Mouse (Mus musculus) embryonic fibroblast, embryonic 13.5 days (primary cell): Measurements from ENCODE around the gene Stpg3. TPM values are rescaled to one million over a fixed set of nuclear protein-coding genes. Genes with fewer than 3 reads are reported as not detected.

Experiments
- H3K27ac ChIP-seq: 2 replicates; pipeline ENCODE4 v1.5.1; 2012; ENCODE audit warnings: low read length, control low read depth, inconsistent platforms; ENCODE audit not compliant: insufficient read depth
- H3K4me1 ChIP-seq: 2 replicates; pipeline ENCODE4 v1.6.1; 2011; ENCODE audit warnings: low read length; ENCODE audit not compliant: control insufficient read depth, insufficient read depth
- H3K4me3 ChIP-seq: 2 replicates; pipeline ENCODE4 v1.5.1; 2011; ENCODE audit warnings: mild to moderate bottlenecking, control low read depth, low read length; ENCODE audit not compliant: insufficient read depth
- CTCF ChIP-seq: IDR thresholded peaks from 2 replicates; pipeline ENCODE4 v1.5.1; 2011; ENCODE audit warnings: mild to moderate bottlenecking, control low read depth, low read length, moderate library complexity, borderline replicate concordance; ENCODE audit not compliant: insufficient read depth
- POLR2A ChIP-seq: IDR thresholded peaks from 2 replicates; pipeline ENCODE4 v1.6.1; 2011; ENCODE audit warnings: low read depth, mild to moderate bottlenecking, control low read depth, low read length, moderate library complexity
- polyA plus RNA-seq: library from polyadenylated mRNA; stranded (reverse); fragments of >200 nt; gene quantifications from 2 replicates; pipeline ENCODE4 v1.2.4, GENCODE M21; 2011; ENCODE audit warnings: low read depth; ENCODE audit not compliant: missing spikeins, insufficient read length

Gene Stpg3
- polyA plus RNA-seq, 1 experiment, result not detected

DNA sequence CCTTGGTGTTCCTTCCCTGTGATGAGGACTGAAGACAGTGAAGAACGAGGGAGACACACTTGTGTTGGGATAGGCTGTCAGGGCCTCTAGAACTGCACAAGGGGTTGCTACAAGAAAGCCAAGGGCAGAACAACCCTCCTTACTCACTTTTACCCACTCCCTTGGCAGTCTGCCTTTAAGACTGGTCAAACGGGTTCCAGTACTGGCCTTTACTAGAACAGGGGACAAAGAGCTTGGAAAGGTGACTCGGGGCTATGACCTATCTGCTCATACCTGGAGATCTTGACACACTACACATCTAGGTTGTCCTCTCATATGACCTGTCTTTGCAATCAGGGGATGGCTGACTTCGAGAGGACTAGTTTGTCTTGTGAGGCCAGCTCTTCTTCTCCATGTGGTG, 23.1 kb upstream of the Stpg3 start:
- H3K27ac ChIP-seq, result no peak overlapping the region
- H3K4me1 ChIP-seq, result 0 out of 2 replicates have a peak, but pooled peaks cover 3% of the 10 kb centered on the region
- TF ChIP-seq POLR2A (no peak), CTCF (no peak)
- H3K4me3 ChIP-seq, result no peak overlapping the region

DNA sequence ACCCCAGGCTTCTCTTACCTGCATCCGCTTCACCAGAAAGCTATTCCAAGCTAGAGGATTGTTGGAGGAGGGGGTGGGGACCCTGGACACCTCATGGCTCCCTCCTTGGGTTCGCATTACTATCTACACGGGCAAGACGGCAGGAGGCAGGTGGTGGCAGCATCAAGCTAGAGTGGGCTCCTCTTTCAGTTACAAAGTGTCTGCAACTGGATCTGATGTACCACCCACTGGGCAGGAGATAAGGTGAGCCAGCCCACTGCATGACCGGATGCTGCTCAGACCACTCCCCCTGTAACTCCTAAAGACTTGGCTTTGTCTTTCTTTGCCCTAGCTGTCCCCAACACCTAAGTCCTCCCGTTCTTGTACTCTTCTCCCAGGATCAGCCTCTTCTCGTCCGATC, 22.2 kb upstream of the Stpg3 start, which contains the start of gene Rnf224:
Gene Rnf224, minus strand, starts transcription at position 174 of the 400 bp plus-strand sequence.
- H3K27ac ChIP-seq, result no peak within 1 kb of the TSS
- 0 out of 2 replicates have a peak, but pooled peaks cover 3% of the 10 kb centered on the region for H3K4me1 ChIP-seq
- no peak for TF ChIP-seq POLR2A
- no peak for TF ChIP-seq CTCF
- H3K4me3 ChIP-seq, result no peak within 1 kb of the TSS

DNA sequence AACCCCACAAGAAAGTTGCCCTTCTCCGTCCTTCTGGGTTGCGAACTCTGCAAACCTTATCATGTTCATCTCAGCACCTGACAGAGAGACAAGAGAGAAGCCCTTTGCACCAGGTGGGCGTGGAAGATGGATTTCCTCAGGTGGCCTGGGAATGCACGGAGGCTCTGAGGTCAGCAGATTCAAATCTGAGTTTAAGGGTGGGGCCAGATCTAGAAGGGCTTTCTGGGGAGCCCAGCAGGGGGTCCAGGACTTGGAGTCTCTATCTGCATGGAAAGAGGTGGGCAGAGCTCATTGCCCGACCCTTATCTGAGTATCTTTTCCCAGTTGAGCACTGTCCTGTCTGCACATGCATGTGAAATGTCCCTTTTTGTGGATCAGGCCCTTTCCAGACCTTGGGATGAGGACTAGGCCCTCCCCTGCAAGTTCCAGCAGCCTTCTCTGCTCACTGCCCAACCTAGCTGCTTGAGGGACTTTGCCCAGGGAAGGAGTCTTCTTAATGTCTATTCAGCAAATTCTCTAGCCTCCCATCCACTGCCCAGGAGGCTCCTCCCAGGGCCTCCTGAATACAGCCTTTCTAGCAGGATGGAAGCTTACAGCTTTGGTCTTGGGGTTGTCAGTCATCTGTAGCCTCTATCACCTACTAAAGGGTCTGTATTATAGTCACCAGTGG, 20.2 kb upstream of the Stpg3 start:
- H3K27ac ChIP-seq, result no peak overlapping the region
- no peak overlapping the region for H3K4me3 ChIP-seq
- H3K4me1 ChIP-seq, result 0 out of 2 replicates have a peak, but pooled peaks cover 3% of the 10 kb centered on the region
- TF ChIP-seq POLR2A (no peak), CTCF (no peak)

DNA sequence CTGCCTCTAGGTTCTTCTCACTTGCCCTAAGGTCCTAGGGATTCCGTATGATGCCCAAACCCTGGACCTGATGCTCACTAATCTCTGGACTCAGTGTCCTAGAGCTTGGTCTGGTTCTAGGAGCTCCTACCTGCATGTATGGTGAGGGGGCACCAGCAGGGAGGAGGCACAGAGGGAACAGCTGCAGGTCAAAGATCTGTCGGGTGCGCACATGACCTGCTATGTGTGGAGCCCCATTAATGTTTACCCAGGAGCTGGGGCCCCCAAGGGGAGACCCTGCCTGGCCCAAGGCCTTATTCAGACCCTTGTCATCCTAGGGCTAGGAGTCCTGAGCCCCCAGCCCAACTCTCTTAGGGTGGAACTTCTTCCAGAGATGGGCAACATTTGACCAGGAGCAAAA, 19.6 kb upstream of the Stpg3 start, which contains the start of gene Slc34a3:
Gene Slc34a3, minus strand, starts transcription at position 315 of the 400 bp plus-strand sequence.
- H3K4me1 ChIP-seq, result 0 out of 2 replicates have a peak, but pooled peaks cover 3% of the 10 kb centered on the region
- H3K27ac ChIP-seq, result no peak within 1 kb of the TSS
- H3K4me3 ChIP-seq, result no peak within 1 kb of the TSS
- TF ChIP-seq CTCF (no peak), POLR2A (no peak)

DNA sequence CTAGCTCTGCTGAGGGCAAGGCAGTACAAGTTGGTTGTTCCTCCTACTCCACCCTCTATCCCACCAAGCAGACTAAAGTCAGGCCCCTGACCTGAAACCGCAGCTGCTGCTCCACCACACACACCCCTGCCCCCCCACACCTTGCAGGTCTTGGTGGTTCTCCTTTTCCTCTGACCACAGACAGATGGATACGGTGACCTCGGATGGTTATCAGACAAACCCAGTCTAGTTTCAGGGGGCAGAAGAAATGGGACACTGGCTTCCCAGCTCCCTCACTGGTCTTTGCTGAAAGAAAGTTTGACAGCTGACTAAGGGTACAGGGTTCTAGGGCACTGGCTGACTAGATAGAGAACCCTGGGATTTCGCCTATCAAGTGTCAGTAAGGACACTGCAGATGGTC, 19.0 kb upstream of the Stpg3 start:
- H3K4me1 ChIP-seq, result 0 out of 2 replicates have a peak, but pooled peaks cover 3% of the 10 kb centered on the region
- TF ChIP-seq CTCF (no peak), POLR2A (no peak)
- no peak overlapping the region for H3K27ac ChIP-seq
- no peak overlapping the region for H3K4me3 ChIP-seq

DNA sequence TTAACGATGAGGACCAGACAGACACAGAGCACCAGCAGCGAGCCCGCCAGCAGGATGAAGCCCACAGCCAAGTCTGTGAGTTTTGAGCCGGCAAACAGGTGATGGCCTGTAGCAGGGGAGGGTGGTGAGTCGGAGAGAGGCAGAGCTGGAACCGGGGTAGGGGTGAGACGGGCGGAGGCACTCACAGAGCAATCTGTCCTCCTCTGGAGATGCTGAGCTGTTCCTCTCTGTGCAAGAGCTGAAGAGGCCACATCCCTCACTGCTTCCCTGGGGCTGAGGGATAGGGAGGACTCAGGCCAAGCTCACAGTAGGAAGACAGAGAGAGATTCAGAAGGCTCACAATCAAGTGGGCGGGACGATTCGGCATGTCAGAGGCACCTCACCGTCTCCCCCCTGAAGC, 16.6 kb upstream of the Stpg3 start:
- H3K27ac ChIP-seq, result no peak overlapping the region
- TF ChIP-seq POLR2A (no peak), CTCF (no peak)
- H3K4me1 ChIP-seq, result no peaks in the 10 kb centered on the region
- H3K4me3 ChIP-seq, result no peak overlapping the region

DNA sequence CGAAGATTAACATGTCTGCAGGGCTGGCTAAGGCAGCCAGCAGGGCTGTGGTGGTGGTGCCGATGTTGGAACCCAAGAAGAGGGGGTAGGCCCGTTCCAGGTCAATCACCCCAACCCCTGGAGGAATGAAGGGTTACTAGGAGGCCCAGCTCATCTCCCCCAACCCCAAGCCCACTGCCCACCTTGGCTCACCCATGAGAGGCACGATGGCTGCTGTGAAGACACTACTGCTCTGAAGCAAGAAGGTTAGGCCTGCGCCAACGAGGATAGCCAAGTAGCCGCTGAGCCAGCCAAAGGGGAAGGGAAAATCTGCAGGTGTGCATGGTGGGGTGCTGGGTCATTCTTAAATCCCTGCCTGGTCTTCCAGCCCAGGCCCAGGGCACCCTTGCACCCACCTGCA, 16.1 kb upstream of the Stpg3 start:
- TF ChIP-seq CTCF (no peak), POLR2A (no peak)
- Histone ChIP-seq H3K4me1 (peaks cover 2% of the 10 kb centered on the region; the same call in 1 of the 2 replicates), H3K4me3 (no peak overlapping the region), H3K27ac (no peak overlapping the region)

DNA sequence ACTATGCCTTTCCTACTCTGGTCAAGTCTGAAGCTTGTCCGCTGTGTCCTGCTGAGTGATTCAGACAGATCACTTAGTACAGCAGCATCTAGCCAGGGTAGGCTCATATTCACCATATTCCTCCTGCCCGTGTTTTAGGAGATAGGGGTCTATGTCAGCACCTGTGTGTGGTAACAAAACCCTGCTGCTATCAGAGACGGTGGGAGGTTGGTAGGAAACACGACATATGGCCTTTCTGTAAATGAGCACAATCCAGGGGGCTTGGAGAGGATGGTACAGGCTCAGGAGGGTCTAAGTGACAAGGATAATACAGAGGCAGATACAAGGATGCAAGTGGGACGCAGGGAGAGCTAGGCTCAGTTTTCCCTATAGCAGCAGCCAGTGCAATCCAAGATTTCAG, 15.1 kb upstream of the Stpg3 start:
- Histone ChIP-seq H3K4me1 (peaks cover 3% of the 10 kb centered on the region; the same call in 1 of the 2 replicates), H3K4me3 (no peak overlapping the region), H3K27ac (no peak overlapping the region)
- TF ChIP-seq POLR2A (no peak), CTCF (no peak)

DNA sequence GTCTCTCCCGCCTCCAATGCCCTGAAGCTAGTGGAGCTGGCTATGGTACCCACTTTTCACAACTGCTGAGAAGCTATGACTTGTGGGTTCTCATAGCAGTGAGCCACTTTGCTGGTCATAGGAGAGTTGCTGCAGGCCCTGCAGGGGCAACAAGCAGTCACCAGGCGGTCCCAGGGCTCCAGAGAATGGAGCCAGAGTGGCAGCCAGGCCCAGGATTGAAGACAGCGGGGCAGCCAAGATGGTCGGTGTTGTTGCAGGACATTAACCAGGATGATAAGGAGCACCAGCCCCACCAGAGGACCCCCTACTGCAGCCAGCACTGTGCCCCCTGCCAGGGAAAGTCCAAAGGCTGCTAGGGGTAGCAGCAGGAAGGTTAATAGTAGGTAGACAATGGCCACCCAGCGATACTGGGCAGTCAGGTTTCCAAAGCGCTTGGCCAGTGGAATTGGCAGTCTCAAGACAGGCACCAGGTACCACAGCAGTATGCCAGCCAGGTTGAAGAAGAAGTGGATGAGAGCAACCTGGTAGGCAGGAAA, 14.6 kb upstream of the Stpg3 start:
- H3K4me1 ChIP-seq, result peaks cover 3% of the 10 kb centered on the region; the same call in 1 of the 2 replicates
- no peak for TF ChIP-seq POLR2A
- no peak for TF ChIP-seq CTCF
- H3K27ac ChIP-seq, result no peak overlapping the region
- no peak overlapping the region for H3K4me3 ChIP-seq

DNA sequence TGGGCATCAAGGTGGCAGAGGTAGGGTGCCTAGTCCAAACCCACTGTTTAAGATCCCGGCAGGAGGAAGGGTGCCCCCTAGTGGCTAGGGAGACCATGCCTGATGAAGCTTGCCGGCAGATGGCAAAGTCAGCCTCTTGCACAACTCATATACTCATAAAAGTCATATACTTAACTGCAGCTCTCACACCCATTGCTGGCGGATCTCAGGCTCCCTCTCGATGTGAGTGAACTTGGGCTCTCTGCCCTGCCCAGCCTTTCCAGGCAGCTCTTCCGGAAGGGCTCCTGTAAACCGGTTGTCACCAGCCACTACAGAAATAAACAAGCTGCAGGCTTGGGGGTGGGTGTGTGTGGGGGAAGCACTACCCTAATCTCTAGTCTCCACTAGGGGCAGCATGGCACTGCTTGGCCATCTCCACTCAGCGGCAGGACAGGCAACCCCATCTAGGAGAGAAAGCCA, 14.0 kb upstream of the Stpg3 start:
- TF ChIP-seq POLR2A (no peak), CTCF (peak; percentile 90)
- Histone ChIP-seq H3K27ac (no peak overlapping the region), H3K4me1 (peaks cover 3% of the 10 kb centered on the region; the same call in 1 of the 2 replicates), H3K4me3 (no peak overlapping the region)
